Mouse (Mus musculus) liver, adult 2 months (tissue): ENCODE data around the gene Col8a2.

Experiments used
- CTCF ChIP-seq: fragments of 200-500 bp; IDR thresholded peaks from 2 replicates; pipeline ENCODE4 v1.5.1; 2011; ENCODE audit warnings: low read depth, low read length, control low read depth
- POLR2A ChIP-seq: fragments of 200-500 bp; IDR thresholded peaks from 2 replicates; pipeline ENCODE4 v1.6.1; 2011; ENCODE audit warnings: low read length, control low read depth; ENCODE audit not compliant: insufficient read depth; ENCODE audit errors: extremely low read depth

DNA sequence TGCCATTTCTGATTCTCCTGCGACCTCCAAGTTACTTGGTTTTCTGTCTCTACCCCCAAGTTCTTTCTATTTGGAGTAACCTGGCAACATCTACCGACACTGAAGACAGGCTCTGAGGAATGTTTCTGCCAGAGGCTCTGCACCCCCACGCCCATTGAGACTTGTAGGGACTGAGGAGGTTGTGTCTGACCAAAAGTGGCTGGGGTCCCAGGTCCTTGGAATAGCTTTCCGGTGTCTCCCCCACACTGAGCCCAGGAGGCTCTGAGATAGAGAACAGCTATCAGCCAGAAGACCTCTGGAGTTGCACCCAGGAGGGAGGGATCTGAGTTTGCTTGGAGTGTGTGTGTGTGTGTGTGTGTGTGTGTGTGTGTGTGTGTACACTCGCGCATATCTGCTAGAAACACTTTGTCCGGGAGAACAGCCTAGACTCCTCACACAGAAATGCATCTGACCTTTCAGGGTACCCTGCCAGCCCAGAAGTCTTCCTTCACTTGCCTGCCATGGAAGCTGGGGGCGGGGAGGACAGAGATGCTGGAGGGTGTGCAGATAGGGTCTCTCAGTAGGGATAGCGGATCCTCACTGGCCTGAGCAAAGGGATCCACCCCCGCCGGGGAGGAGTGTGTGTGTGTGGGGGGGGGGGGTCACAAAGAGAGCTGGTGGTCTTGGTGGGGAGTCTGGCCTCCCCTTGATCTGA, 856 bp downstream of the Col8a2 start:
- no peak for TF ChIP-seq CTCF
- TF ChIP-seq POLR2A, result no peak
